Mouse (Mus musculus) heart, embryonic 11.5 days (tissue): ENCODE results near the gene Ank. TPM values are rescaled to one million over a fixed set of nuclear protein-coding genes. Genes with fewer than 3 reads are reported as not detected.
A peak's percentile ranks its signal among the peaks of the same experiment; 100 is the strongest.

Source experiments
- ATAC-seq: fragments of 200-750 bp; cut with Nextera tagmentation; replicated peaks from 2 replicates; pipeline ENCODE4 v1.8.0; 2017; ENCODE audit warnings: moderate library complexity; ENCODE audit not compliant: insufficient number of reproducible peaks, low FRiP score, low TSS enrichment
- H3K27ac ChIP-seq: fragments of 300-500 bp; sonication (generic); 2 replicates; pipeline ENCODE4 v1.5.1; 2014; ENCODE audit warnings: mild to moderate bottlenecking, low read depth, low read length
- H3K27me3 ChIP-seq: fragments of 300-500 bp; sonication (generic); 2 replicates; pipeline ENCODE4 v1.6.1; 2014; ENCODE audit warnings: mild to moderate bottlenecking, low read length, mixed read lengths; ENCODE audit not compliant: control insufficient read depth, insufficient read depth
- H3K36me3 ChIP-seq: fragments of 300-500 bp; sonication (generic); 2 replicates; pipeline ENCODE4 v1.6.1; 2014; ENCODE audit warnings: mild to moderate bottlenecking, low read length, moderate library complexity, mixed read lengths; ENCODE audit not compliant: control insufficient read depth, insufficient read depth
- H3K4me1 ChIP-seq: fragments of 300-500 bp; sonication (generic); 2 replicates; pipeline ENCODE4 v1.6.1; 2014; ENCODE audit warnings: low read length; ENCODE audit not compliant: control insufficient read depth, insufficient read depth
- H3K4me2 ChIP-seq: fragments of 300-500 bp; sonication (generic); 2 replicates; pipeline ENCODE4 v1.6.1; 2014; ENCODE audit warnings: mild to moderate bottlenecking, moderate library complexity
- H3K4me3 ChIP-seq: fragments of 300-500 bp; sonication (generic); 2 replicates; pipeline ENCODE4 v1.5.1; 2014; ENCODE audit warnings: low read depth, low read length
- H3K9ac ChIP-seq: fragments of 300-500 bp; sonication (generic); 2 replicates; pipeline ENCODE4 v1.6.1; 2014; ENCODE audit warnings: mild to moderate bottlenecking, low read depth, low read length, moderate library complexity
- H3K9me3 ChIP-seq: fragments of 300-500 bp; sonication (generic); replicated peaks from 2 replicates; pipeline ENCODE4 v1.6.1; 2016; ENCODE audit warnings: low read length; ENCODE audit not compliant: control insufficient read depth
- WGBS: fragments of 180-500 bp; shearing (Covaris S2); extraction: QIAGEN DNeasy Blood & Tissue Kit; methylation state at CpG from one replicate; pipeline ENCODE4 v1.1.7; 2014; ENCODE audit not compliant: insufficient replicate concordance; 5-methylcytosine and 5-hydroxymethylcytosine counted together
- polyA plus RNA-seq: library from polyadenylated mRNA; unstranded; fragments of >200 nt; fragmentation: Nextera tagmentation; extraction: Ambion mirVana; gene quantifications from 2 replicates; pipeline ENCODE4 v1.2.1, GENCODE M21; 2014

Gene Ank
- polyA plus RNA-seq, 1 experiment from 2014 or later, result 13.5 TPM

- Histone ChIP-seq H3K36me3 (no peaks in the 10 kb centered on the region), H3K4me2 (peak overlapping the region; percentile 48), H3K27me3 (no peaks in the 10 kb centered on the region), H3K4me3 (peak overlapping the region; percentile 10; the same call in 1 of the 2 replicates), H3K27ac (no peak overlapping the region), H3K9me3 (no peaks in the 10 kb centered on the region), H3K4me1 (peaks cover 21% of the 10 kb centered on the region), H3K9ac (no peak overlapping the region)
- WGBS, result 46% methylated on average over 15 of the region's 15 CpGs
- no peak for ATAC-seq
Observed at GRCm38 (mm10) chr15:27475988-27476387, 9.5 kb downstream of the Ank start.

GRCm38 (mm10) chr15:27476671-27477070, 10.2 kb downstream of the Ank start:
- ATAC-seq, result peak; percentile 73
- Histone ChIP-seq H3K27me3 (no peaks in the 10 kb centered on the region), H3K9ac (no peak overlapping the region), H3K4me3 (peak overlapping the region; percentile 10; the same call in 1 of the 2 replicates), H3K9me3 (no peaks in the 10 kb centered on the region), H3K27ac (no peak overlapping the region), H3K4me2 (peak overlapping the region; percentile 48), H3K36me3 (no peaks in the 10 kb centered on the region), H3K4me1 (peaks cover 24% of the 10 kb centered on the region)
- 53% methylated on average over 12 of the region's 12 CpGs for WGBS

GRCm38 (mm10) chr15:27477159-27477558, 10.7 kb downstream of the Ank start:
- no peaks in the 10 kb centered on the region for H3K27me3 ChIP-seq
- H3K4me3 ChIP-seq, result no peak overlapping the region
- no peak overlapping the region for H3K27ac ChIP-seq
- H3K9me3 ChIP-seq, result no peaks in the 10 kb centered on the region
- no peak overlapping the region for H3K9ac ChIP-seq
- peaks cover 26% of the 10 kb centered on the region for H3K4me1 ChIP-seq
- ATAC-seq, result no peak
- H3K4me2 ChIP-seq, result peak overlapping the region; percentile 22; the same call in 1 of the 2 replicates
- WGBS, result 62% methylated on average over 9 of the region's 9 CpGs
- no peaks in the 10 kb centered on the region for H3K36me3 ChIP-seq

GRCm38 (mm10) chr15:27477630-27478029, 11.2 kb downstream of the Ank start:
- no peaks in the 10 kb centered on the region for H3K27me3 ChIP-seq
- WGBS, result 77% methylated on average over 7 of the region's 7 CpGs
- H3K4me3 ChIP-seq, result no peak overlapping the region
- H3K9me3 ChIP-seq, result no peaks in the 10 kb centered on the region
- ATAC-seq, result no peak
- H3K36me3 ChIP-seq, result no peaks in the 10 kb centered on the region
- H3K27ac ChIP-seq, result no peak overlapping the region
- no peak overlapping the region for H3K9ac ChIP-seq
- H3K4me2 ChIP-seq, result peak overlapping the region; percentile 6; the same call in 1 of the 2 replicates
- H3K4me1 ChIP-seq, result peaks cover 26% of the 10 kb centered on the region

- Histone ChIP-seq H3K4me1 (peaks cover 30% of the 10 kb centered on the region), H3K9me3 (no peaks in the 10 kb centered on the region), H3K4me2 (no peak overlapping the region), H3K36me3 (no peaks in the 10 kb centered on the region), H3K4me3 (no peak overlapping the region), H3K27me3 (no peaks in the 10 kb centered on the region), H3K9ac (no peak overlapping the region), H3K27ac (no peak overlapping the region)
- 70% methylated on average over 4 of the region's 4 CpGs for WGBS
- ATAC-seq, result no peak
Observed at GRCm38 (mm10) chr15:27480333-27481015, 14.0 kb downstream of the Ank start.

- Histone ChIP-seq H3K4me3 (no peak overlapping the region), H3K27me3 (no peaks in the 10 kb centered on the region), H3K9ac (no peak overlapping the region), H3K27ac (no peak overlapping the region), H3K4me2 (no peak overlapping the region), H3K9me3 (no peaks in the 10 kb centered on the region), H3K36me3 (no peaks in the 10 kb centered on the region), H3K4me1 (peaks cover 38% of the 10 kb centered on the region)
- no peak for ATAC-seq
- WGBS, result 73% methylated on average over 4 of the region's 4 CpGs
Observed at GRCm38 (mm10) chr15:27481956-27482355, 15.5 kb downstream of the Ank start.

GRCm38 (mm10) chr15:27483183-27483582, 16.7 kb downstream of the Ank start:
- no peaks in the 10 kb centered on the region for H3K27me3 ChIP-seq
- H3K9me3 ChIP-seq, result no peaks in the 10 kb centered on the region
- H3K27ac ChIP-seq, result no peak overlapping the region
- no peak for ATAC-seq
- WGBS, result 58% methylated on average over 3 of the region's 3 CpGs
- no peak overlapping the region for H3K4me2 ChIP-seq
- no peak overlapping the region for H3K4me3 ChIP-seq
- H3K9ac ChIP-seq, result no peak overlapping the region
- H3K36me3 ChIP-seq, result no peaks in the 10 kb centered on the region
- peaks cover 43% of the 10 kb centered on the region for H3K4me1 ChIP-seq

- peak; percentile 83 for ATAC-seq
- peak overlapping the region; percentile 12; the same call in 1 of the 2 replicates for H3K27ac ChIP-seq
Observed at GRCm38 (mm10) chr15:27485567-27486278, 19.2 kb downstream of the Ank start.

More at GRCm38 (mm10) chr15:27485567-27486278, 19.2 kb downstream of the Ank start:
- Histone ChIP-seq H3K9me3 (no peaks in the 10 kb centered on the region), H3K4me2 (peak overlapping the region; percentile 29), H3K36me3 (no peaks in the 10 kb centered on the region), H3K9ac (peak overlapping the region; percentile 12; the same call in 1 of the 2 replicates), H3K4me1 (peaks cover 39% of the 10 kb centered on the region), H3K27me3 (no peaks in the 10 kb centered on the region), H3K4me3 (no peak overlapping the region)
- 18% methylated on average over 12 of the region's 12 CpGs for WGBS
